Mouse (Mus musculus): Measurements from ENCODE around the gene Gkap1.

- TF ChIP-seq POLR2A (IDR thresholded peaks at IDR 0.05; ENCODE audit: low read depth, low read length) (no peak), CTCF (IDR thresholded peaks at IDR 0.05; ENCODE audit: extremely low read depth, insufficient read length, insufficient replicate concordance, low read depth, low read length) (no peak)
Observed at GRCm38 (mm10) chr13:58214346-58215252, 60.9 kb downstream of the Gkap1 start.

Measured in small intestine, adult 2 months (tissue).